ENCODE assay signal across 13 mouse cellular contexts in genomic region chr11:49737625-49738024, GRCm38 (mm10). TPM values are rescaled to one million over a fixed set of nuclear protein-coding genes. Genes with fewer than 3 reads are reported as not detected.
DNase-seq lines count a peak whose midpoint lies in the region; ATAC-seq lines count a peak whose summit lies in the region.
"Had no signal": no experiment of that assay in that cellular context is flagged by ENCODE, and none has a peak within 500 bp of the region (broad histone marks: within the 10 kb centered on the region; RNA-seq: fewer than 3 reads in every experiment).

No protein-coding gene starts in this region.

- no peak overlapping the region for H3K27ac ChIP-seq in kidney, embryonic 15.5 days
- H3K27ac ChIP-seq in hindbrain, embryonic 14.5 days, result no peak overlapping the region
- H3K27ac ChIP-seq: limb, embryonic 15.5 days had no signal

- ATAC-seq in kidney, embryonic 15.5 days (replicated peaks; ENCODE audit: low FRiP score), result no peak
- ATAC-seq in hindbrain, embryonic 14.5 days (ENCODE audit: low FRiP score), result no peak
- ATAC-seq: forebrain, embryonic 14.5 days; midbrain, embryonic 15.5 days had no signal

- no peaks in the 10 kb centered on the region for H3K36me3 ChIP-seq in kidney, embryonic 15.5 days
- no peaks in the 10 kb centered on the region for H3K36me3 ChIP-seq in hindbrain, embryonic 14.5 days (replicated peaks; ENCODE audit: control insufficient read depth, insufficient read depth)
- H3K36me3 ChIP-seq: limb, embryonic 15.5 days; midbrain, embryonic 15.5 days had no signal

- no peak overlapping the region for H3K9ac ChIP-seq in kidney, embryonic 15.5 days
- no peak overlapping the region for H3K9ac ChIP-seq in hindbrain, embryonic 14.5 days
- H3K9ac ChIP-seq: limb, embryonic 15.5 days; midbrain, embryonic 15.5 days had no signal

- H3K9me3 ChIP-seq in kidney, embryonic 15.5 days (replicated peaks), result no peaks in the 10 kb centered on the region
- no peaks in the 10 kb centered on the region for H3K9me3 ChIP-seq in hindbrain, embryonic 14.5 days (ENCODE audit: control insufficient read depth, low read length)
- H3K9me3 ChIP-seq: limb, embryonic 15.5 days; midbrain, embryonic 15.5 days had no signal

- H3K4me2 ChIP-seq in kidney, embryonic 15.5 days, result no peak overlapping the region
- H3K4me2 ChIP-seq in hindbrain, embryonic 14.5 days (replicated peaks), result no peak overlapping the region
- H3K4me2 ChIP-seq: limb, embryonic 15.5 days; midbrain, embryonic 15.5 days had no signal

- WGBS in kidney, embryonic 15.5 days, result 35% methylated on average over 1 of the region's 1 CpGs
- WGBS in hindbrain, embryonic 14.5 days, result 65% methylated on average over 1 of the region's 1 CpGs

- H3K4me3 ChIP-seq in kidney, embryonic 15.5 days (replicated peaks), result no peak overlapping the region
- no peak overlapping the region for H3K4me3 ChIP-seq in hindbrain, embryonic 14.5 days (replicated peaks; ENCODE audit: low read length)
- H3K4me3 ChIP-seq: limb, embryonic 15.5 days; midbrain, embryonic 15.5 days had no signal

- H3K27me3 ChIP-seq in kidney, embryonic 15.5 days, result no peaks in the 10 kb centered on the region
- no peaks in the 10 kb centered on the region for H3K27me3 ChIP-seq in hindbrain, embryonic 14.5 days (ENCODE audit: control insufficient read depth, insufficient read depth, low read length)
- H3K27me3 ChIP-seq: limb, embryonic 15.5 days; midbrain, embryonic 15.5 days had no signal

- no peaks in the 10 kb centered on the region for H3K4me1 ChIP-seq in kidney, embryonic 15.5 days
- 0 out of 2 replicates have a peak, but pooled peaks cover 4% of the 10 kb centered on the region for H3K4me1 ChIP-seq in hindbrain, embryonic 14.5 days (replicated peaks; ENCODE audit: control insufficient read depth, insufficient read depth, low read length)
- H3K4me1 ChIP-seq: limb, embryonic 15.5 days had no signal

- peak; percentile 32 to 39 for DNase-seq in cerebellum, postnatal 14 days
- DNase-seq in cerebellum, postnatal 36 days, result no peak
- DNase-seq in kidney, adult 9 months, result peak; percentile 27
- peak; percentile 70 for DNase-seq in lung, postnatal 10 days
- no peak for DNase-seq in lung, postnatal 4 days
- peak; percentile 67 for DNase-seq in skeletal muscle tissue, adult 2 months (ENCODE audit: low read depth, low spot score)
- no peak for DNase-seq in hindbrain, embryonic 14.5 days (ENCODE audit: low spot score)
- DNase-seq: cerebellum, adult 2 months; right cerebral cortex, postnatal 25 days had no signal

RNA-seq across cellular contexts. Expression of gene Cnot6, which starts 25.1 kb away (rescaled TPM):
- 67.1 and 70.8 TPM in 2 replicates for polyA plus RNA-seq in kidney, embryonic 15.5 days (2015; fragmentation: Nextera tagmentation; extraction: Ambion mirVana)
- polyA plus RNA-seq in hindbrain, embryonic 14.5 days (2014; fragmentation: Nextera tagmentation; extraction: Ambion mirVana), result 40.1 and 42.1 TPM in 2 replicates

RNA-seq across cellular contexts. Expression of gene Gfpt2, which starts 56.4 kb away (rescaled TPM):
- 12.4 and 13.8 TPM in 2 replicates for polyA plus RNA-seq in kidney, embryonic 15.5 days (2015; fragmentation: Nextera tagmentation; extraction: Ambion mirVana)
- 4.9 and 6.0 TPM in 2 replicates for polyA plus RNA-seq in hindbrain, embryonic 14.5 days (2014; fragmentation: Nextera tagmentation; extraction: Ambion mirVana)

Comparison
In these comparisons a context has a peak if more than half of its experiments do, and no peak if none do; other contexts are left out.
1. DNase-seq: peak in cerebellum, postnatal 14 days (2 of 2), kidney, adult 9 months (single experiment), lung, postnatal 10 days (single experiment) and skeletal muscle tissue, adult 2 months (single experiment); none in cerebellum, postnatal 36 days (0 of 2), lung, postnatal 4 days (0 of 2) and hindbrain, embryonic 14.5 days (single experiment).